Mouse (Mus musculus): ENCODE measurements at regions not wholly inside any gene's neighbourhood (a gene's known extent, or its start where the extent isn't known, plus 50 kb on each side); places are given as distances from the start of the nearest gene placed in this dataset.

GRCm38 (mm10) chr14:68973636-68974101, 320.4 kb downstream of the Synb start:
- H3K36me3 ChIP-seq (ENCODE audit: control insufficient read depth, insufficient read depth, low read length) = no peaks in the 10 kb centered on the region
- no peak for DNase-seq
- 91% methylated on average over 8 of the region's 8 CpGs for WGBS
- no peaks in the 10 kb centered on the region for H3K27me3 ChIP-seq (ENCODE audit: control insufficient read depth, insufficient read depth, low read length)
- H3K4me1 ChIP-seq (replicated peaks; ENCODE audit: control insufficient read depth, insufficient read depth, low read length) = no peaks in the 10 kb centered on the region
- no peak overlapping the region for H3K4me3 ChIP-seq (ENCODE audit: control insufficient read depth, insufficient read depth, low read length)
- TF ChIP-seq CTCF (IDR thresholded peaks at IDR 0.05; ENCODE audit: borderline replicate concordance, control insufficient read depth, extremely low read depth, insufficient read depth, low read length, poor library complexity) = no peak
- no peak for TF ChIP-seq POLR2A (IDR thresholded peaks at IDR 0.05; ENCODE audit: control insufficient read depth, extremely low read depth, insufficient read depth, low read length, poor library complexity)
- H3K27ac ChIP-seq (ENCODE audit: control insufficient read depth, insufficient read depth, low read length) = no peak overlapping the region

- peak; percentile 50 for DNase-seq
- Histone ChIP-seq H3K4me1 (replicated peaks; ENCODE audit: control insufficient read depth, insufficient read depth, low read length) (no peaks in the 10 kb centered on the region), H3K4me3 (ENCODE audit: control insufficient read depth, insufficient read depth, low read length) (no peak overlapping the region), H3K27me3 (ENCODE audit: control insufficient read depth, insufficient read depth, low read length) (no peaks in the 10 kb centered on the region), H3K36me3 (ENCODE audit: control insufficient read depth, insufficient read depth, low read length) (no peaks in the 10 kb centered on the region), H3K27ac (ENCODE audit: control insufficient read depth, insufficient read depth, low read length) (no peak overlapping the region)
- no peak for TF ChIP-seq CTCF (IDR thresholded peaks at IDR 0.05; ENCODE audit: borderline replicate concordance, control insufficient read depth, extremely low read depth, insufficient read depth, low read length, poor library complexity)
- TF ChIP-seq POLR2A (IDR thresholded peaks at IDR 0.05; ENCODE audit: control insufficient read depth, extremely low read depth, insufficient read depth, low read length, poor library complexity) = no peak
- WGBS = 0% methylated on average over 1 of the region's 1 CpGs
Measured at GRCm38 (mm10) chr14:68966758-68967157, 327.3 kb downstream of the Synb start.

- H3K36me3 ChIP-seq (ENCODE audit: control insufficient read depth, insufficient read depth, low read length) = no peaks in the 10 kb centered on the region
- no peak overlapping the region for H3K27ac ChIP-seq (ENCODE audit: control insufficient read depth, insufficient read depth, low read length)
- WGBS = 94% methylated on average over 9 of the region's 9 CpGs
- no peak for DNase-seq
- TF ChIP-seq POLR2A (IDR thresholded peaks at IDR 0.05; ENCODE audit: control insufficient read depth, extremely low read depth, insufficient read depth, low read length, poor library complexity) (no peak), CTCF (IDR thresholded peaks at IDR 0.05; ENCODE audit: borderline replicate concordance, control insufficient read depth, extremely low read depth, insufficient read depth, low read length, poor library complexity) (no peak)
- H3K4me1 ChIP-seq (replicated peaks; ENCODE audit: control insufficient read depth, insufficient read depth, low read length) = no peaks in the 10 kb centered on the region
- H3K27me3 ChIP-seq (ENCODE audit: control insufficient read depth, insufficient read depth, low read length) = no peaks in the 10 kb centered on the region
- H3K4me3 ChIP-seq (ENCODE audit: control insufficient read depth, insufficient read depth, low read length) = no peak overlapping the region
Measured at GRCm38 (mm10) chr14:68954577-68955460, 339.3 kb downstream of the Synb start.

GRCm38 (mm10) chr14:68945906-68946305, 348.2 kb downstream of the Synb start:
- no peaks in the 10 kb centered on the region for H3K27me3 ChIP-seq (ENCODE audit: control insufficient read depth, insufficient read depth, low read length)
- WGBS = 66% methylated on average over 3 of the region's 3 CpGs
- no peak overlapping the region for H3K4me3 ChIP-seq (ENCODE audit: control insufficient read depth, insufficient read depth, low read length)

GRCm38 (mm10) chr14:68945434-68945833, 348.7 kb downstream of the Synb start:
- TF ChIP-seq CTCF (IDR thresholded peaks at IDR 0.05; ENCODE audit: borderline replicate concordance, control insufficient read depth, extremely low read depth, insufficient read depth, low read length, poor library complexity) (no peak), POLR2A (IDR thresholded peaks at IDR 0.05; ENCODE audit: control insufficient read depth, extremely low read depth, insufficient read depth, low read length, poor library complexity) (no peak)
- DNase-seq = no peak
- no peaks in the 10 kb centered on the region for H3K36me3 ChIP-seq (ENCODE audit: control insufficient read depth, insufficient read depth, low read length)
- WGBS = 90% methylated on average over 4 of the region's 4 CpGs
- H3K27me3 ChIP-seq (ENCODE audit: control insufficient read depth, insufficient read depth, low read length) = no peaks in the 10 kb centered on the region
- H3K27ac ChIP-seq (ENCODE audit: control insufficient read depth, insufficient read depth, low read length) = no peak overlapping the region
- no peak overlapping the region for H3K4me3 ChIP-seq (ENCODE audit: control insufficient read depth, insufficient read depth, low read length)
- no peaks in the 10 kb centered on the region for H3K4me1 ChIP-seq (replicated peaks; ENCODE audit: control insufficient read depth, insufficient read depth, low read length)

More at GRCm38 (mm10) chr14:68945906-68946305, 348.2 kb downstream of the Synb start:
- Histone ChIP-seq H3K4me1 (replicated peaks; ENCODE audit: control insufficient read depth, insufficient read depth, low read length) (no peaks in the 10 kb centered on the region), H3K36me3 (ENCODE audit: control insufficient read depth, insufficient read depth, low read length) (no peaks in the 10 kb centered on the region), H3K27ac (ENCODE audit: control insufficient read depth, insufficient read depth, low read length) (no peak overlapping the region)
- no peak for TF ChIP-seq POLR2A (IDR thresholded peaks at IDR 0.05; ENCODE audit: control insufficient read depth, extremely low read depth, insufficient read depth, low read length, poor library complexity)
- no peak for TF ChIP-seq CTCF (IDR thresholded peaks at IDR 0.05; ENCODE audit: borderline replicate concordance, control insufficient read depth, extremely low read depth, insufficient read depth, low read length, poor library complexity)
- no peak for DNase-seq

- no peak for TF ChIP-seq CTCF (IDR thresholded peaks at IDR 0.05; ENCODE audit: borderline replicate concordance, control insufficient read depth, extremely low read depth, insufficient read depth, low read length, poor library complexity)
- TF ChIP-seq POLR2A (IDR thresholded peaks at IDR 0.05; ENCODE audit: control insufficient read depth, extremely low read depth, insufficient read depth, low read length, poor library complexity) = no peak
- no peak for DNase-seq
- Histone ChIP-seq H3K27me3 (ENCODE audit: control insufficient read depth, insufficient read depth, low read length) (no peaks in the 10 kb centered on the region), H3K36me3 (ENCODE audit: control insufficient read depth, insufficient read depth, low read length) (no peaks in the 10 kb centered on the region), H3K4me3 (ENCODE audit: control insufficient read depth, insufficient read depth, low read length) (no peak overlapping the region), H3K27ac (ENCODE audit: control insufficient read depth, insufficient read depth, low read length) (no peak overlapping the region), H3K4me1 (replicated peaks; ENCODE audit: control insufficient read depth, insufficient read depth, low read length) (no peaks in the 10 kb centered on the region)
- 96% methylated on average over 2 of the region's 2 CpGs for WGBS
Measured at GRCm38 (mm10) chr14:68941759-68942158, 352.3 kb downstream of the Synb start.

Data from thymus, adult 2 months (tissue).